In genomic region chr10:70656272-70656671, GRCm38 (mm10) we compare ENCODE assay signal across 14 mouse cellular contexts. TPM values are rescaled to one million over a fixed set of nuclear protein-coding genes. Genes with fewer than 3 reads are reported as not detected.
"Had no signal": no experiment of that assay in that cellular context is flagged by ENCODE, and none has a peak within 500 bp of the region (broad histone marks: within the 10 kb centered on the region; RNA-seq: fewer than 3 reads in every experiment).

No protein-coding gene starts in this region.

- H3K4me2 ChIP-seq: limb, embryonic 12.5 days; liver, embryonic 13.5 days; lung, embryonic 15.5 days; midbrain, embryonic 12.5 days; neural tube, embryonic 15.5 days had no signal

- H3K9ac ChIP-seq: limb, embryonic 12.5 days; liver, embryonic 13.5 days; liver, postnatal 0 days; lung, embryonic 15.5 days; midbrain, embryonic 12.5 days; neural tube, embryonic 15.5 days had no signal

- H3K36me3 ChIP-seq: limb, embryonic 12.5 days; liver, embryonic 13.5 days; lung, embryonic 15.5 days; midbrain, embryonic 12.5 days; neural tube, embryonic 15.5 days had no signal

- H3K27me3 ChIP-seq: limb, embryonic 12.5 days; liver, embryonic 13.5 days; lung, embryonic 15.5 days; neural tube, embryonic 15.5 days had no signal

- H3K4me3 ChIP-seq: layer of hippocampus, adult 2 months; limb, embryonic 12.5 days; liver, embryonic 13.5 days; lung, embryonic 15.5 days; midbrain, embryonic 12.5 days; neural tube, embryonic 15.5 days had no signal

- H3K4me1 ChIP-seq: liver, embryonic 13.5 days; lung, embryonic 15.5 days had no signal

- H3K27ac ChIP-seq: hindbrain, postnatal 0 days; layer of hippocampus, adult 2 months; limb, embryonic 12.5 days; liver, embryonic 13.5 days; lung, embryonic 15.5 days; macrophage; midbrain, embryonic 12.5 days; neural tube, embryonic 15.5 days had no signal

- DNase-seq: liver; liver, embryonic 13.5 days; liver, postnatal 0 days; lung, postnatal 14 days; thymus, adult 18-20 months; thymus, postnatal 14 days had no signal

- H3K9me3 ChIP-seq: limb, embryonic 12.5 days; lung, embryonic 15.5 days; midbrain, embryonic 12.5 days; neural tube, embryonic 15.5 days had no signal

- ATAC-seq: hindbrain, postnatal 0 days; liver, postnatal 0 days; midbrain, embryonic 16.5 days had no signal

RNA-seq across cellular contexts. Expression of gene Phyhipl, which starts 0.5 kb away (rescaled TPM):
- polyA plus RNA-seq: macrophage had no signal
